Mouse (Mus musculus) liver, embryonic 15.5 days (tissue): ENCODE results near the gene Plce1. TPM values are rescaled to one million over a fixed set of nuclear protein-coding genes. Genes with fewer than 3 reads are reported as not detected.

Experiments used
- ATAC-seq: fragments of 200-750 bp; cut with Nextera tagmentation; 2 replicates; pipeline ENCODE4 v1.8.0; 2017; ENCODE audit warnings: moderate number of reproducible peaks, mild to moderate bottlenecking, moderate library complexity; ENCODE audit not compliant: insufficient read depth
- H3K27ac ChIP-seq: fragments of 300-500 bp; sonication (generic); replicated peaks from 2 replicates; pipeline ENCODE4 v1.5.1; 2015; ENCODE audit warnings: mild to moderate bottlenecking, inconsistent platforms
- H3K27me3 ChIP-seq: fragments of 300-500 bp; sonication (generic); 2 replicates; pipeline ENCODE4 v1.6.1; 2015; ENCODE audit warnings: mild to moderate bottlenecking, inconsistent platforms
- H3K36me3 ChIP-seq: fragments of 300-500 bp; sonication (generic); replicated peaks from 2 replicates; pipeline ENCODE4 v1.6.1; 2015; ENCODE audit warnings: moderate library complexity, mild to moderate bottlenecking, inconsistent platforms
- H3K4me1 ChIP-seq: fragments of 300-500 bp; sonication (generic); replicated peaks from 2 replicates; pipeline ENCODE4 v1.6.1; 2015; ENCODE audit warnings: inconsistent platforms
- H3K4me2 ChIP-seq: fragments of 300-500 bp; sonication (generic); 2 replicates; pipeline ENCODE4 v1.6.1; 2015; ENCODE audit warnings: moderate library complexity, mild to moderate bottlenecking, inconsistent platforms
- H3K4me3 ChIP-seq: fragments of 300-500 bp; sonication (generic); replicated peaks from 2 replicates; pipeline ENCODE4 v1.5.1; 2015; ENCODE audit warnings: mild to moderate bottlenecking, inconsistent platforms
- H3K9ac ChIP-seq: fragments of 300-500 bp; sonication (generic); 2 replicates; pipeline ENCODE4 v1.6.1; 2015; ENCODE audit warnings: moderate library complexity, mild to moderate bottlenecking, inconsistent platforms
- H3K9me3 ChIP-seq: fragments of 300-500 bp; sonication (generic); replicated peaks from 2 replicates; pipeline ENCODE4 v1.6.1; 2016; ENCODE audit warnings: inconsistent platforms
- WGBS: fragments of 180-500 bp; shearing (Covaris S2); methylation state at CpG from one replicate; pipeline ENCODE4 v1.1.7; 2015; ENCODE audit warnings: mixed read lengths; ENCODE audit not compliant: insufficient replicate concordance; 5-methylcytosine and 5-hydroxymethylcytosine counted together
- polyA plus RNA-seq: library from polyadenylated mRNA; unstranded; fragments of >200 nt; fragmentation: Nextera tagmentation; extraction: Ambion mirVana; gene quantifications from 2 replicates; pipeline ENCODE4 v1.2.1, GENCODE M21; 2015

Gene Plce1
- polyA plus RNA-seq, 1 experiment from 2014 or later, result 0.47 TPM

DNA sequence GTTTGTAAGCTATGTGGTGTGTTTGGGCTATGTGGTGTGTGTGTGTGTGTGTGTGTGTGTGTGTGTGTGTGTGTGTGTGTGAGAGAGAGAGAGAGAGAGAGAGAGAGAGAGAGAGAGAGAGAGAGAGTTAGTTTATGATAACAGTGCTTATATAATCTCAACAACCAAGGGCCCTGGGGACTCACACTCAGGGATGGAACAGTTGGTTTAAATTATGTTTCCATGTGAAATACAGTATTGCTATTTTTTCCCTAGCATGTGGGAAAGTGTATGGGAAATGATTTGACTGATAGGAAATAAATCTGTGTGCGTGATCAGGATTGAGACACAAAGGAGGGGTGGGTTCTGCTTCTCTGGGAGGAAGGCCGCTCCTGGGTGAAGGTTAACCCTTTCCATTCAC is 212.4 kb downstream of the Plce1 start:
- H3K4me2 ChIP-seq, result no peak overlapping the region
- H3K4me1 ChIP-seq, result no peaks in the 10 kb centered on the region
- no peaks in the 10 kb centered on the region for H3K36me3 ChIP-seq
- H3K9me3 ChIP-seq, result no peaks in the 10 kb centered on the region
- 35% methylated on average over 2 of the region's 2 CpGs for WGBS
- H3K27me3 ChIP-seq, result no peaks in the 10 kb centered on the region
- no peak for ATAC-seq
- no peak overlapping the region for H3K9ac ChIP-seq
- H3K27ac ChIP-seq, result no peak overlapping the region
- no peak overlapping the region for H3K4me3 ChIP-seq

DNA sequence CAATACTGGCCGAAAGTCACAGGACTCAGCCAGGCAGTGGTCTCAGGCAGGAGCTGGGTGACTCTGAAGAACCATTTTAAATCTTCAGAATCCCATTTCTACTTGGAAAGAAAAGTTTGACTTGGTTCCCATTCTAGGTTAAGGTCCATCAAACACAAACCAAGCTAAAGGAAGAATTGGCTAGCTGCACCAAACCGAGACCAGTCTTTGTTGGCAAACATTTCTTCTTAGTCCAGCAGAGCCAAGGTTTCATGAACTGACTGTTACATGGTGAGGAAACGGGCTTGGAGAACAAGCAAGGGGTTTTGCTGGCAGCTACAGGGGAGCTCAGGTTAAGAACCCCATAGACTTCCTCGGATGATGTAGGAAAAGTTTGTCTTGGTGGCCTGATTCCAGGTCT is 212.9 kb downstream of the Plce1 start:
- Histone ChIP-seq H3K27me3 (no peaks in the 10 kb centered on the region), H3K4me2 (no peak overlapping the region), H3K9ac (no peak overlapping the region), H3K27ac (no peak overlapping the region), H3K4me1 (no peaks in the 10 kb centered on the region), H3K36me3 (no peaks in the 10 kb centered on the region), H3K9me3 (no peaks in the 10 kb centered on the region), H3K4me3 (no peak overlapping the region)
- ATAC-seq, result no peak
- 51% methylated on average over 4 of the region's 4 CpGs for WGBS

DNA sequence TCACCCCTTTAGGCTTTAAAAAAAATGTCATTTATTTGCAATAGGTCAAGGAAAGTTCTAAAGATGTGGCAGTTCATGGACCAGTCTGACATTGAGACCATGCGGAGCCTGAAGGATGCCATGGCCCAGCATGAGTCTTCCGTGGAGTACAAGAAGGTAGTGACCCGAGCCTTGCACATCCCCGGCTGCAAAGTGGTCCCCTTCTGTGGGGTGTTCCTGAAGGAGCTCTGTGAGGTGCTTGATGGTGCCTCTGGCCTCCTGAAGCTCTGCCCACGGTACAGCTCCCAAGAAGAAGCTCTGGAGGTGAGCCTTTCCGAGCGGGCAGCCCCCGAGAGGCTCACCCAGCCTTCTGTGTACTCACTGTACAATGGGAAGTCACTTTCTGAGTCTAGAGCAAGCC is 220.9 kb downstream of the Plce1 start:
- H3K4me2 ChIP-seq, result no peak overlapping the region
- H3K36me3 ChIP-seq, result no peaks in the 10 kb centered on the region
- no peaks in the 10 kb centered on the region for H3K9me3 ChIP-seq
- WGBS, result 70% methylated on average over 8 of the region's 8 CpGs
- no peaks in the 10 kb centered on the region for H3K4me1 ChIP-seq
- no peak overlapping the region for H3K4me3 ChIP-seq
- H3K27me3 ChIP-seq, result no peaks in the 10 kb centered on the region
- ATAC-seq, result no peak
- H3K9ac ChIP-seq, result no peak overlapping the region
- H3K27ac ChIP-seq, result no peak overlapping the region

DNA sequence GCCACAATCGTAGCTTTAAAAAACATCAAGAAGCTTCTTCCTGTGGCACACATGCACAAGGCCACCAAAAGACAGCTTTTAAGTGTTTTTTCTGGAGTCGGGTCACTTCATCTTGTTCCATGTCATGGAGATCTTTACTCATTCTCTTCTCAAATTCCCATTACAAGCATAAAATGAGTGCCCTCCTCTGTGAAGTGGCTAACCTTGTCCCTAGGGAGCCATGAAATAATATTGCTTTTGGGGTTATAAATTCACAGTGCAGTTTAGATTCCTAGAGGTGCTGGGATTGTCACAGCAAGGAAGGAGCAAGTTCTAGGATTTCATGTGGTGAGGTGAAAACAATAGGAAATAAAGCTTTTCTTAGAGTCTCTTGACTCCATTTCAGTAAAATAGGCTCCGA is 223.8 kb downstream of the Plce1 start:
- WGBS, result 64% methylated on average over 3 of the region's 3 CpGs
- ATAC-seq, result no peak

DNA sequence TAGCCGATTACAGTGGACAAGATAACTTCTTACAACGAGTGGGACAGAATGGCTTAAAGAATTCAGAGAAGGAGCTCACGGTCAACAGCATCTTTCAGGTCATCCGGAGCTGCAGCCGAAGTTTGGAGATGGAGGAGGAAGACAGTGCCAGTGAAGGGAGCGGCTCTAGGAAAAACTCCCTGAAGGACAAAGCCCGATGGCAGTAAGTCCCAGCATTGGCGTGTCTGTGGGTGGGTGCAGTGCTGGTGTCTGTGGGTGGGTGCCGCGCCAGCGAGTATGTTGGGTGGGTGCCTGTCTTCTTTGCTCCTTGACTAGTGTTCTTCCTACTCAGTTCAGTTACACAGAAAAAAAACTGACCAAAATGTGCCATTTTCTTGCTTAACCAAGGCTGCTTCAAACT is 224.3 kb downstream of the Plce1 start:
- H3K36me3 ChIP-seq, result no peaks in the 10 kb centered on the region
- no peak overlapping the region for H3K4me3 ChIP-seq
- no peaks in the 10 kb centered on the region for H3K27me3 ChIP-seq
- H3K4me1 ChIP-seq, result no peaks in the 10 kb centered on the region
- H3K9me3 ChIP-seq, result no peaks in the 10 kb centered on the region
- ATAC-seq, result no peak
- no peak overlapping the region for H3K4me2 ChIP-seq
- H3K9ac ChIP-seq, result no peak overlapping the region
- H3K27ac ChIP-seq, result no peak overlapping the region
- 81% methylated on average over 11 of the region's 11 CpGs for WGBS

More for the DNA sequence above, 223.8 kb downstream of the Plce1 start:
- Histone ChIP-seq H3K27me3 (no peaks in the 10 kb centered on the region), H3K36me3 (no peaks in the 10 kb centered on the region), H3K4me2 (no peak overlapping the region), H3K4me1 (no peaks in the 10 kb centered on the region), H3K9me3 (no peaks in the 10 kb centered on the region), H3K9ac (no peak overlapping the region), H3K4me3 (no peak overlapping the region), H3K27ac (no peak overlapping the region)

DNA sequence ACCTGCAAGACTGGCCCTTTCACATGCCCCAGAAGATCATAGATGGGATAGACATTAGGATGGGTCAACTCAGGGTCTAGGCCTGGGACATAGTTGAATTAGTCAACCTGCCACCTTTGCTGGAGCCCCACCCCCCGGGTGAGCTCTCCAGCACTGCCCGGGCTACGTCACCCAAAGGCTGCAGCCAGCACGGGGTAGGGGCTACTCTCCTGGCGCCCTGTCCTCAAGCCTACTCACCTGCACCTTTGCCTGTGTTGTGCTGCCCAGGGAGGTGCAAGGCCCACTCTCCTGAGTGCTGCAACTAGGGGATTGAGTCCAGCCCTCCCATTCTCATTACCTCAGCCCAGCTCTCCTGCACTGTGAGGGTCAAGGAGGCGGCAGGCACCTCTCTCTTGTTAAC is 225.5 kb downstream of the Plce1 start:
- 68% methylated on average over 6 of the region's 6 CpGs for WGBS

DNA sequence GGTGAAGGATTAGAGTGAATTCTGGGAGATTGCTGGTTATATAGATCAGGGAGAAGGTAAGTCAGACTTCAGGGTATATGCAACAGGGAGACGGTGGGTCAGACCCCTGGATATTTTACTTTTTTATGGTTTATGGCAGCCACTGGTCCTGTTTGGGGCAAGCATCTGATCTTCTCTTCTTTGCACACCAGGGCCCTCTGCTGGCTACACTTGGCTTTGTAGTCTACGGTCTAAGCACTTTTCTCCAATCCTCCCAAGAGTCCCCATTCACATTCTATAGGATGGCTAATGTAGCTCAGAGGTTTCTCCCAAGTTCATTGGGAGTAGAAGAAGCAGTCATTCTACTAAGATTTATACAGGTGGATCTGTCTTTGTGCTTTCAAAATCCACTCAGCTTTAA is 228.5 kb downstream of the Plce1 start:
- no peak overlapping the region for H3K9ac ChIP-seq
- no peaks in the 10 kb centered on the region for H3K36me3 ChIP-seq
- no peak overlapping the region for H3K27ac ChIP-seq
- H3K27me3 ChIP-seq, result no peaks in the 10 kb centered on the region
- no peak for ATAC-seq
- H3K4me3 ChIP-seq, result no peak overlapping the region
- no peaks in the 10 kb centered on the region for H3K9me3 ChIP-seq
- no peak overlapping the region for H3K4me2 ChIP-seq
- H3K4me1 ChIP-seq, result no peaks in the 10 kb centered on the region
- WGBS, result 78% methylated on average over 2 of the region's 2 CpGs

More for the DNA sequence above, 225.5 kb downstream of the Plce1 start:
- H3K9ac ChIP-seq, result no peak overlapping the region
- ATAC-seq, result no peak
- H3K27me3 ChIP-seq, result no peaks in the 10 kb centered on the region
- no peaks in the 10 kb centered on the region for H3K36me3 ChIP-seq
- no peaks in the 10 kb centered on the region for H3K9me3 ChIP-seq
- no peaks in the 10 kb centered on the region for H3K4me1 ChIP-seq
- H3K4me3 ChIP-seq, result no peak overlapping the region
- no peak overlapping the region for H3K4me2 ChIP-seq
- no peak overlapping the region for H3K27ac ChIP-seq

DNA sequence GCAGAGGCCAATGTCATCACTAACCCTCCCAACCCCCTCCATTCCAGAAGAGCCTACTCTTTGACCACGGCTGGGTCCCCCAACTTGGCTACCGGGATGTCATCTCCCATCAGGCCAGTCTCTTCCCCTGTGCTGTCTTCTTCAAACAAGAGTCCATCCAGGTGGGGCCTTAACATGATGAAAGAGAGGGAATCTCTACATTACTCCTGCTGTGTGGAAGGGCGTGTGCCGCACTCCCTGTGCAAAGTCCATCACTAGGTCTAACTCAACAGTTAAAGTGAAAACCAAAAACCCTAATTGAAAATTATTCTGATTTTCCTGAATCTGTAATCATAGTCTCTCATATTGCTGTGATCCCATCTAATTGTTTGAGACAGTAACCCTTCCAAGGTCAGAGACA is 240.9 kb downstream of the Plce1 start:
- Histone ChIP-seq H3K27ac (no peak overlapping the region), H3K4me2 (no peak overlapping the region), H3K4me3 (no peak overlapping the region), H3K9me3 (no peaks in the 10 kb centered on the region), H3K36me3 (no peaks in the 10 kb centered on the region), H3K9ac (no peak overlapping the region), H3K27me3 (no peaks in the 10 kb centered on the region), H3K4me1 (no peaks in the 10 kb centered on the region)
- ATAC-seq, result no peak
- 67% methylated on average over 4 of the region's 4 CpGs for WGBS

DNA sequence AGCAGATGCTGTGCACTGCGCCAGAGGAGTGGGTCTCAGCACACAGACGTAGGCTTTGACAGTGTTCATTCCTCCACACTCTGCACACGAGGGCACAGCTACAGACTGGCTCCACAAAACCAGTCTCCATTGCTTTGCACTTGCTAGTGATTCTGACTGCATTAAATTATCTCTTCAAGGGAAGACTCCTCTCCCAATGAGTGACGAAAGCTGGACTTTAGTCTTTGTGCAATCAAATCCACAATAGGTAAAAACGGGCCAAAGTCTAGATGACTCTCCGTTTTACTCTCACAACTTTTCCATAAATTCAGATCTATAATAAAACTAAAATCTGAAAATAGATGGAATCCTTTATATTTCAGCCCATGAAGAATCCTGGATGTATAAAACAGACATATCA is 242.1 kb downstream of the Plce1 start:
- no peak overlapping the region for H3K9ac ChIP-seq
- H3K27ac ChIP-seq, result no peak overlapping the region
- WGBS, result 61% methylated on average over 6 of the region's 6 CpGs
- H3K9me3 ChIP-seq, result no peaks in the 10 kb centered on the region
- H3K4me2 ChIP-seq, result no peak overlapping the region
- H3K27me3 ChIP-seq, result no peaks in the 10 kb centered on the region
- H3K4me3 ChIP-seq, result no peak overlapping the region
- no peaks in the 10 kb centered on the region for H3K4me1 ChIP-seq
- H3K36me3 ChIP-seq, result no peaks in the 10 kb centered on the region
- ATAC-seq, result no peak

DNA sequence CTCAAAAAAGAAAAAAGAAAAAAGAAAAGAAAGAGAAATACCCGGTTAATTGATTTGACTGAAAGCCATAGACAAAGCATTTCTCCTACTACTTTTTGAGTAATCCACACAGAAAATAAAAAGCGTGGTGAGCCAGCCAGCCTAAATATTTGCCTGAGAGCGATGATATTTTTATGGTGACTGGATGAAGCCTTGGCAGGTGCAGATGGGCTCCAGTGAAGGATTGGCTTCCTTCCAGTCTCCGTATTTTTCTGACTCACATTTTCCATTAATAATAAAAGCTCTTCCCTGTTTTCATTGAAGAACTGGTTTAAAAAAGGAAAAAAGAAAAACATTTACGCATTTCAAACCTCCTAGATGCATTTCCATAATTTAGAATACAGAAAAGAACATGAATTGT is 243.1 kb downstream of the Plce1 start:
- Histone ChIP-seq H3K9me3 (no peaks in the 10 kb centered on the region), H3K27me3 (no peaks in the 10 kb centered on the region), H3K9ac (no peak overlapping the region), H3K36me3 (no peaks in the 10 kb centered on the region), H3K4me2 (no peak overlapping the region), H3K27ac (no peak overlapping the region), H3K4me3 (no peak overlapping the region), H3K4me1 (no peaks in the 10 kb centered on the region)
- WGBS, result 54% methylated on average over 5 of the region's 5 CpGs
- ATAC-seq, result no peak

DNA sequence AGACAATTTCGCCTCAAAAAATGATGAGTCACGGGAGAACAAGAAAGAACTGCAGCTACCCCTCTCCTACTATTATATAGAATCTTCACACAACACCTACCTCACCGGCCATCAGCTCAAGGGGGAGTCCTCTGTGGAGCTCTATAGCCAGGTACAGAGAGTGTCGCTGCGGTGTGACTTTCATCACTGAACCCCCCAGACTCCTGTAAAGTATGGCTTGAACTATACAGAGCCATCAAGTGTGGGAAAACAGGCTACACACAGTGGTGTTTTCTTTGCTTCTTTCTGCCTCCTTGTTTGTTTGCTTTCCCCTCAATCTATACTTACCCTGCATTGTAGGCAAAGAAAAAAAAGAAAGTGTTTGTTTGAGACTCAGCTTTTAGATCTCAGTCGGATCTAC is 247.9 kb downstream of the Plce1 start:
- Histone ChIP-seq H3K4me3 (no peak overlapping the region), H3K4me2 (no peak overlapping the region), H3K9ac (no peak overlapping the region), H3K36me3 (no peaks in the 10 kb centered on the region), H3K27ac (no peak overlapping the region), H3K4me1 (no peaks in the 10 kb centered on the region), H3K27me3 (no peaks in the 10 kb centered on the region), H3K9me3 (no peaks in the 10 kb centered on the region)
- ATAC-seq, result no peak
- 48% methylated on average over 6 of the region's 6 CpGs for WGBS

DNA sequence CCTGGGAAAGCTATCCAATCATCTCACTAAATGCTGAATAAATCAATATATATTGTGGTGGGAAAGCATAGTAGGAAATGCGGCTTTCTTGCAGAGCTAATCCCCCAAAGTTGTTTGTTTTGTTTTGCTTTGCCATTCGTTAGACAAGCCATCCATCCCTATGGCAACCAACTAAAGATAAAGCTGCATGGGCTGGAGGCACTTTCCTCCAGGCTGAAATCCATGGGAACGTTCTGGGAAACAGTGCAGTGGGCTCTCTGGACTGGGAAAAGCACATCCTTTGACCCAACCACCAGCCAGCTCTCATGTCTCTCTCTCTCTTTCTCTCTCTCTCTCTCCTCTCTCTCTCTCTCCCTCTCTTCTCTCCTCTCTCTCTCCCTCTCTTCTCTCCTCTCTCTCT is 248.4 kb downstream of the Plce1 start:
- 21% methylated on average over 3 of the region's 3 CpGs for WGBS
- H3K27ac ChIP-seq, result no peak overlapping the region
- no peaks in the 10 kb centered on the region for H3K27me3 ChIP-seq
- no peaks in the 10 kb centered on the region for H3K4me1 ChIP-seq
- no peak overlapping the region for H3K9ac ChIP-seq
- ATAC-seq, result no peak
- H3K9me3 ChIP-seq, result no peaks in the 10 kb centered on the region
- no peak overlapping the region for H3K4me3 ChIP-seq
- H3K36me3 ChIP-seq, result no peaks in the 10 kb centered on the region
- H3K4me2 ChIP-seq, result no peak overlapping the region
